8 mouse cellular contexts compared by ENCODE assay signal in genomic region chr6:81966068-81966544, GRCm38 (mm10). TPM values are rescaled to one million over a fixed set of nuclear protein-coding genes. Genes with fewer than 3 reads are reported as not detected.
A peak's percentile ranks its signal among the peaks of the same experiment; 100 is the strongest.
DNase-seq lines count a peak whose midpoint lies in the region; ATAC-seq and TF ChIP-seq lines count a peak whose summit lies in the region.

No protein-coding gene starts in this region.

- peak; percentile 47 for ATAC-seq in liver, embryonic 11.5 days (replicated peaks; ENCODE audit: low FRiP score)
- ATAC-seq in stomach, postnatal 0 days (ENCODE audit: low FRiP score, low TSS enrichment) = peak; percentile 42; the same call in 1 of the 2 replicates

- TF ChIP-seq POLR2A in heart, adult 2 months (IDR thresholded peaks at IDR 0.05; ENCODE audit: insufficient read depth, low read depth, low read length) = no peak

- no peaks in the 10 kb centered on the region for H3K9me3 ChIP-seq in liver, embryonic 11.5 days (ENCODE audit: control insufficient read depth, low read length)
- H3K9me3 ChIP-seq in stomach, postnatal 0 days (ENCODE audit: control insufficient read depth, low read length) = no peaks in the 10 kb centered on the region

- intact Hi-C loops in heart, adult 2 months (cut with DNase I) = loop anchor here (5.0 kb wide), 1 partner anchor 44 kb away; the partner anchor contains the start of gene Gcfc2

- H3K27me3 ChIP-seq in heart, adult 2 months (ENCODE audit: control insufficient read depth, insufficient read depth, low read length) = no peaks in the 10 kb centered on the region
- no peaks in the 10 kb centered on the region for H3K27me3 ChIP-seq in liver, embryonic 11.5 days (replicated peaks; ENCODE audit: control insufficient read depth, insufficient read depth, low read length)
- no peaks in the 10 kb centered on the region for H3K27me3 ChIP-seq in stomach, postnatal 0 days (ENCODE audit: control insufficient read depth, insufficient read depth, low read length)

- no peaks in the 10 kb centered on the region for H3K4me1 ChIP-seq in heart, adult 2 months (ENCODE audit: control insufficient read depth, insufficient read depth, low read length)
- peaks cover 6% of the 10 kb centered on the region for H3K4me1 ChIP-seq in liver, embryonic 11.5 days (replicated peaks; ENCODE audit: control insufficient read depth, insufficient read depth, low read length)
- H3K4me1 ChIP-seq in stomach, postnatal 0 days (replicated peaks; ENCODE audit: control insufficient read depth, insufficient read depth) = no peaks in the 10 kb centered on the region

- H3K4me3 ChIP-seq in heart, adult 2 months = peak overlapping the region; percentile 88
- H3K4me3 ChIP-seq in liver, embryonic 11.5 days (ENCODE audit: low read depth, low read length) = peak overlapping the region; percentile 91
- H3K4me3 ChIP-seq in stomach, postnatal 0 days (ENCODE audit: low read depth, low read length) = peak overlapping the region; percentile 91

- H3K36me3 ChIP-seq in heart, adult 2 months (ENCODE audit: control insufficient read depth, insufficient read depth, low read length) = no peaks in the 10 kb centered on the region
- H3K36me3 ChIP-seq in liver, embryonic 11.5 days (ENCODE audit: control insufficient read depth, insufficient read depth, low read length) = peaks cover 18% of the 10 kb centered on the region
- no peaks in the 10 kb centered on the region; the same call in 1 of the 2 replicates for H3K36me3 ChIP-seq in stomach, postnatal 0 days (ENCODE audit: control insufficient read depth, insufficient read depth, low read length)

- DNase-seq in heart, adult 2 months = no peak
- DNase-seq in heart, adult 9 months (ENCODE audit: low spot score in 2 of 2) = no peak
- DNase-seq in thymus, postnatal 14 days = peak; percentile 10
- no peak for DNase-seq in thymus, postnatal 25 days
- DNase-seq in liver, embryonic 11.5 days (ENCODE audit: low spot score) = no peak
- no peak for DNase-seq in stomach, postnatal 0 days (ENCODE audit: low spot score)
- DNase-seq in frontal cortex, postnatal 10 days (ENCODE audit: low spot score in 2 of 2) = no peak
- DNase-seq in adrenal gland, postnatal 36 days = no peak

- 55% methylated on average over 2 of the region's 2 CpGs for WGBS in heart, adult 2 months
- 52% methylated on average over 2 of the region's 2 CpGs for WGBS in liver, embryonic 11.5 days
- 40% methylated on average over 2 of the region's 2 CpGs for WGBS in stomach, postnatal 0 days

- no peak for TF ChIP-seq CTCF in heart, adult 2 months (IDR thresholded peaks at IDR 0.05)
- no peak for TF ChIP-seq CTCF in stomach, postnatal 0 days (IDR thresholded peaks at IDR 0.05; ENCODE audit: low read depth)

- H3K27ac ChIP-seq in heart, adult 2 months = no peak overlapping the region; the same call in 1 of the 2 replicates
- no peak overlapping the region for H3K27ac ChIP-seq in liver, embryonic 11.5 days (ENCODE audit: low read depth, low read length)
- H3K27ac ChIP-seq in stomach, postnatal 0 days (replicated peaks) = no peak overlapping the region

- H3K79me2 ChIP-seq in heart, adult 2 months (replicated peaks; ENCODE audit: control insufficient read depth, insufficient read depth, low read length) = no peaks in the 10 kb centered on the region

- no peak for TF ChIP-seq EP300 in heart, adult 2 months (IDR thresholded peaks at IDR 0.05; ENCODE audit: insufficient read depth, low read depth, low read length)
- TF ChIP-seq EP300 in stomach, postnatal 0 days (optimal IDR thresholded peaks at IDR 0.05) = no peak

- no peak overlapping the region for H3K9ac ChIP-seq in heart, adult 2 months (ENCODE audit: low read depth, low read length)
- H3K9ac ChIP-seq in liver, embryonic 11.5 days (ENCODE audit: low read depth, low read length) = peak overlapping the region; percentile 85; the same call in 1 of the 2 replicates
- H3K9ac ChIP-seq in stomach, postnatal 0 days (ENCODE audit: low read length) = no peak overlapping the region

- H3K4me2 ChIP-seq in liver, embryonic 11.5 days = peak overlapping the region; percentile 59
- H3K4me2 ChIP-seq in stomach, postnatal 0 days (replicated peaks; ENCODE audit: low read depth) = peak overlapping the region; percentile 81

RNA-seq across cellular contexts. Expression of gene Mrpl19, which starts 0.3 kb away (rescaled TPM):
- total RNA-seq in heart, adult 2 months (2021) = 10 to 100 TPM; 33.7 to 40.4 TPM
- 5.6 and 11.8 TPM in 2 replicates for polyA plus RNA-seq in heart, adult 2 months (2012; rRNA removed)
- 77.9 and 81.9 TPM in 2 replicates for polyA plus RNA-seq in liver, embryonic 11.5 days (2014; fragmentation: Nextera tagmentation; extraction: Ambion mirVana)
- polyA plus RNA-seq in stomach, postnatal 0 days (2015; fragmentation: Nextera tagmentation; extraction: Ambion mirVana) = 23.3 and 28.6 TPM in 2 replicates
- 10 to 100 TPM; 38.2 to 43.6 TPM for total RNA-seq in adrenal gland, postnatal 36 days (2021)

RNA-seq across cellular contexts. Expression of gene Gcfc2, which starts 42.6 kb away (rescaled TPM):
- total RNA-seq in heart, adult 2 months (2021) = 1 to 10 TPM; 3.2 to 3.8 TPM
- polyA plus RNA-seq in heart, adult 2 months (2012; rRNA removed) = 1.1 and 2.9 TPM in 2 replicates
- 10.7 and 12.4 TPM in 2 replicates for polyA plus RNA-seq in liver, embryonic 11.5 days (2014; fragmentation: Nextera tagmentation; extraction: Ambion mirVana)
- 3.3 and 3.7 TPM in 2 replicates for polyA plus RNA-seq in stomach, postnatal 0 days (2015; fragmentation: Nextera tagmentation; extraction: Ambion mirVana)
- 1 to 10 TPM; 6.2 to 8.3 TPM for total RNA-seq in adrenal gland, postnatal 36 days (2021)
